Mouse (Mus musculus) retina, postnatal 7 days (tissue): ENCODE data around the gene Wwox.

ENCODE experiments used
- DNase-seq: peaks from one replicate; pipeline ENCODE4 v3.0.0-alpha.2; 2012; ENCODE audit warnings: low read depth, low spot score

The Wwox gene

DNA sequence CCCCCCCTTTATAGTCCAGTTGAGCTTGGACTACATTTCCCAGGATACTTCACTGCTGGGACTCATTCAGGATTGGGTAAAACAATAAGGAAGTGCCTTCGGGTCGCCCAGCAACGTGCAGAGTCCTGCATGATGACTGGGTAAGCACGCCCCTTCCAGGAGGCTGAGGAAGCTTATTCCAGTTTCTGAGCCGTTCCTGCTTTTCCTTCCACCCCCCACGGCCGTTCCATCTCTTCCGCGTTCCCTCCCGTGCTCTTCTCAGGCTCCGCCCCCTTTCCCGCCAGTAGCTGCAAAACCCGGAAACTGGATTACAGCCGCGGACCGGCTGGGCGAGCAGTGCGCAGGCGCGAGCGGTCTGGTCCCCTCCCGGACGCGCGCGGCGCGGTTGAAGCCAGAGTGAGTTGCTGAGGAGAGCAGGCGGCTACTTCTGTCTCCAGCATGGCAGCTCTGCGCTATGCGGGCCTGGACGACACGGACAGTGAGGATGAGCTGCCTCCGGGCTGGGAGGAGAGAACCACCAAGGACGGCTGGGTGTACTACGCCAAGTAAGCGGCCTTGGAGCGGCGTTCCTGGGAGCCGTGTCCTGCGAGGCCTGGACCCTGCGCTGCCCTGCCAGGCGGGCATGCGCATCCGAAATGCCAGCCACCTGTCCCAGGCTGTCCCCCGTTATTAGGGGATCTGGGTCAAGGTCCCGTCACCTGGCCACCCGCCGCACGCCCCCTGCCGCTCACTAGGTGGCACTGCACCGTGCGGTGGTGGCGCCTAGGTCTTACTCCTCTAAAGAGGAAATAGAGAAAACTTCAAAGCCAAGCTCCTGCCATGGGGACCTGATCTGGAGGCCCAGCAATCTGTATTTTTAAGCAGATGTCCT lies at the start of gene Wwox:
Gene Wwox, plus strand, starts transcription at position 322 of the 871 bp plus-strand sequence.
- DNase-seq: peak; percentile 99

DNA sequence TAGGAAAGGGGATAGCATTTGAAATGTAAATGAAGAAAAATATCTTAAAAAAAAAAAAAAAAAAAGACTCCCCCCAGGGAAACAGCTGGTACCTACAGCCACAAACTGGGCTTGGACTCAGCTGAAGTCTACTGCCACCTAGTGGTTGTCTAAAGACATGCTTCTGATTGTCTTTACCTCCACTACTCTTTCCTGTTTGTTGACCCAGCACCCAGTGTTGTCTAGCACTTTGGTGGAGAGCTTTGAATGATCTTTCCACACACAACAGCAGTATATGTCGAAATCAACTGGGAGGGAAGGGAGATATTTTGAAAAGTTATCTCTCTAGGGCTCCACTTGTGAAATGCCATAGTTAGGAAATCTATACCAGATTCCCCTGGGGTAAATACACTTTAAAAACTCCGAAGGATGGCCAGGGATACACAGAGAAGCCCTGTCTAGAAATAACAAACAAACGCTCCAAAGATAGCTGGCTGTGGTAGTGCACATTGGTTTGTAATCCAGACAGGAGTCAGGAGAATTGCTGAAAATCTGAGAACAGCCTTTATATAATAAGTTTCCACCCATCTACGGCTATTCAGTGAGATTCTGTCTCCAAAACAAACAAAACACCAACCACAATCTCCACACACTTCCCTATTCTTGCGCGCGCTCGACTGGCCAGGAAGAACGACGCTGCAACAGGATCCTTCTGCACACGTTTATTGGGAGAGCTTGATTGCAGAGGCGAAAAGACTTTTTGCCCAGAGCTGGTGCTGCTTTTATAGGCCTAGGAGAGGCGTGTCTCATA lies 48.8 kb upstream of the Wwox start:
- no peak for DNase-seq

DNA sequence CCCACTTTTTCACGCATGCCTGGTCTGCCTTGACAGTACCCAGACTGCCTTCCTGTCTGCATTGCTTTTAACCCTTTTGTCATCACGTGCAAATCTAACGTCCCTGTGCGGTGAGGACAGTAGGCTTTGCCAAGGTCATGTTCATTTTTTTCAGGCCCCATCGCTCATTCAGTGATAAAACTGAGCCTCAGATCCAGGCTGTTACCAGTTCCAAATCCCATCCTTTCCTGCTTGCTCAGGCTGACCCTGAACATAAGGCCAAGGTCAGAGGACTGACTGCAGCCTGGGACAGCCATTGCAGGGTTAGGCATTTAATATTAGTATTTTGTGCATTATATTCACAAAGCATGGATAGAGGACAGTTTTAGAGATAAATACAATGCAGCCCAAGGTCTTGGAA lies 41.1 kb upstream of the Wwox start:
- no peak for DNase-seq

DNA sequence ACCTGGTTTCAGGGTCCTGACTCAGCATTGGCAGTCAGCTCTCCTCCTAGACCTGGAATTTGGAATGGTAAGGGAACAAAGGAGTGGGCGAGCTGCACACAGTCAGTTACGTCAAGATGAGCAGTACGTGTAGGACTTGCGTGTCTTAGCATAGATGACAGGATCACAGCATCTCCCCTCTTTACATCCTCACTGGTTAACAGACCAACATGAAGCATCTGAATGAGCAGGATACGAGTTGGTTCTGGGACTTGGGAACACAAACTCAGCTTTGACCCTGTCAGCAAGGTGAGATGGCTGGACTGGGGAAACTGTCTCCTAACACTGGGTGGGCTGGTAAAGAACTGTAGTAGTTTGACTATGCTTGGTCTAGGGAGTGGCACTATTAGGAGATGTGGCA lies 40.2 kb upstream of the Wwox start:
- no peak for DNase-seq

DNA sequence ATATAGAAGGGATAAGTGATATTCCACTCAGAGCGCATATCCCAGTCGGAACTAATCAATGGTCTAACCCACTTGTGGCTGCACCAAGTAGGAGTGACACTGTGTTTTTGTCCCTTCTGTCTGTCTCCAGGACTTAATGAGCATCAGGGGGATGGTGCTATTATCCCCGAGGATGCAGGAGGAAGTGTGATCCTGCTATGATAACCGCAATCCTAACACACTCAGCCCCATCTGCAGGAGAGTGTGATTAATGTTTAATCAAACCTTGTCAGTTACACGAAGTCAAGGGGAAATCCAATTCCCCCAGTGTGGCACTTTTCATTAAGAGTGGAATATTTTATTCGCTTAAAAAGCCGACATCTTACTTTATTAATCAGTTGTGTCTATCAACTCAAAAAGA lies 37.8 kb upstream of the Wwox start:
- DNase-seq: no peak

DNA sequence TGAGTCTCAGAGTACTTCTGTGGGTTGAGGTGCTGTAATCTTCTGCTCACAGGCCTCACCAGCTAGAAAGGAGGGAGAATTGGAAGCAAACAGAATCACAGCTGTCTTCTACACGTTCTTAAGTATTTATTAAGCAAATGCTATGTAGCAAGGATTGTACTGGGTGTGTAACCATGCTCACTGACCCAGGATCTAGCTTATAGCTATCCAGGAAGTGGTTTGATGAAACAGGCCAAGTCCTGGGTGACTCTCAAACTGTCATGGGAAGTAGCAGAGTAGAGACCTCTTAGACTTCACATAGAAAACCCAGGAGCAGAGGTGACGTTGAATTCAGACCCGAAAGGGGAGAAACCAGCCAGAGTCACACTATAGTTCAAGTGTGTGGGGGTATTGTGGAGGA lies 28.0 kb upstream of the Wwox start:
- no peak for DNase-seq

DNA sequence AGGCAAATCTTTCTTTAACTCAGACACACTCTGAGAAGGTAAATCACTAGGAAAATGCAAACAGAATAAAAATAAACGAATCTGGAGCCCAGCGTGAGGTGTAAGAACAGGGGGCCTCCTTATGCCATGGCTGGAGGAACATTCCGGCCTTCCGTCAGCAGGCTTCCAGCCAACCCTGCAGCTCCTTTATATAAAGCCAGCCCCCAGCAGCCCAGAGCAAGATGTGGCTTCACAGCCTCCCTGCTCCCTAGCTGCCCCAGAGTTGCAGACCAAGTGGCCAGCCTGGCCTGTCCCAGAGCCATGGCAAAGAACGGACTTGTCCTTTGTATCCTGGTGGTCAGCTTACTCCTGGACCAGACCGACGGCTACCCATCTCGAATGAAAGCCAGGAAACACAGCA lies 21.7 kb upstream of the Wwox start, which contains the start of gene Clec3a:
Gene Clec3a, plus strand, starts transcription at position 301 of the 400 bp plus-strand sequence.
- DNase-seq: no peak

DNA sequence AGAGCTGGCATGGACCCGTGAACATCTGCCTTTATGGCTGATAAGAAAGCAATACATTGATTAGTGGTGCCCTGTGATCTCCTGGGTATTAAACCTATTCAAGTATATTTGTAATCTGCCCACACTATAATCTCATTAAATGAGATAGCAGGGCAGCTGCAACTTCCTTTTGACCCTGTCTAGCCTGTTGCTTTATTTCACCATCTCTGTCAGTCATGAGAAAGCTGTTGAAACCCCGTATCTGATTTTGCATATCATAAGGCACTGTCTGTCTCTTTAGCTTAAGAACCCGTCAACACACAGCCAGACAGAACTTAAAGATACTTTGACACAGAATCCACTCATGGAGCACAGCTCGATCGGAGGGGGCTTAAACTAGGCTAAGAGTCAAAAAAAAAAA lies 21.0 kb upstream of the Wwox start:
- DNase-seq: no peak

DNA sequence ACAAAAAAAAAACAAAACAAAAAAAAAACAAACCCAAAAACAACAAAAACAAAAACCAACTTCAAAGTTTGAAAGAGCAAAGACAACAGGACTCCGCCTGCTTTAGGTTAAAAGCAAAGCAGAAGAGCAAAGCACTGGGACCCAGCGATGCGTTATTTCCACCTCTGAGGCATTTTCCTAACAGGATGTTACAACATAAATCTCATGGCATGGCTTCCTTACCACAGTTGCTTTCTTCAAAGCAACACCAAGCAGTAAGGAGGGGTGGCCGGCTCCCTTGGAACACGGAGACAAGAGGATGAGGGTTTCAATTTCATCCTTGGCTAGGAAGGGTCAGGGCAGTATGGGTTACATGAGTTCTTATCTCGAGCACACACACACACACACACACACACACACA lies 20.6 kb upstream of the Wwox start:
- DNase-seq: no peak

DNA sequence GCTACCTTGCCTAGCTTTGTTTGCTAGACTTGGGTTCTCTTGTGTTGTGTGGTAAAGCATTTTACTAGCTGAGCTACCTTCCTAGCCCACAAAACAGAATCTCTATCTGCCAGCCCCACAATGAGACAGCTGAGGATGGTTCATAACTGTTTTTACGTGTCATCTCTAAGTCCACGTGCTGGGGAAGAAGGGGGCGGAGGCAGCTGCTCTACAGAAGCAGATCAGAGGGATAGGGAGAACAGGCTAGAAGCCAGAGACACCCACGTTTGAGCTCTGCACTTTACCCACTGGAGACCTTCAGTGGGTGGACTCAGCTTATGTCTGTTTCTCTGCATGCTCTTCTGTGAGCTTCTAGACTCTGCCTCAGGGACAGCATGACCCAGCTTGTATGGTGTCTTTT lies 17.9 kb upstream of the Wwox start:
- DNase-seq: no peak

DNA sequence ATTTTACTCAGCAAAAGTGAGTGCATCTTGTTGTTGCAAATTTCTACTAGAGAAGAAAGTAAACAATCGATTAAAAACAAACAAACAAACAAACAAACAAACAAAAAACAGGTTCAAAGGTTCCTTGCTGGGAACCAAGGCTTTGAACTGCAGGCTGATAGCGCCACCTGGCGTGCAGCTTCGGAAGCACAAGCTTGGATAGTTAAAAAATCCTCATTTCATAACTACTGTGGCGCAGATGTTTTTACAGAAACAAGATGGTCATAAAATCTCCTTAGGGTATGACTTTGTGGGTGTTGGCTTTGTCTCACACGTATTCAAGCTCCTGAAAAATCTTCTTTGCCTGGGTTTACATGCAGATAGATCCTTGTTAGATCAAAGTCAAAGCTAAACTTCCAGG lies 1.2 kb upstream of the Wwox start:
- DNase-seq: peak; percentile 54

DNA sequence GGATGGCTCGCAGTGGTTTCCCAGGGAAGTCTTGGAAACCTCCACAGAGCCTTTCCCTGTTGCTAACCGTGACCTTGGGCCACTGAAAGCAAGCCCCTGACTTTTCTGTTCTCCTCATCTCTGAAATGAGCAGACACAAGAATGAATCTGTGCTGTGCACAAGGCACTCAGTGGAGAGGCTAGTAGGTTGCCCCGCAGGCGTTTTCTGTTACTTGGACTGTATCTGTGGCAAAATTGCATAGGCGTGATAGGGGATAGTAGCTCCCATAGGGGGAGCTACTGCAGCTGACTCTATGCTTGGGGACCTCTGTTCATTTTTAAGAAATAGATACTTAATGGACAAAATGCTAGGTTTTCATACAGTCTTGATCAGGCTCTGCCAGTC lies 742 bp downstream of the Wwox start:
- no peak for DNase-seq

DNA sequence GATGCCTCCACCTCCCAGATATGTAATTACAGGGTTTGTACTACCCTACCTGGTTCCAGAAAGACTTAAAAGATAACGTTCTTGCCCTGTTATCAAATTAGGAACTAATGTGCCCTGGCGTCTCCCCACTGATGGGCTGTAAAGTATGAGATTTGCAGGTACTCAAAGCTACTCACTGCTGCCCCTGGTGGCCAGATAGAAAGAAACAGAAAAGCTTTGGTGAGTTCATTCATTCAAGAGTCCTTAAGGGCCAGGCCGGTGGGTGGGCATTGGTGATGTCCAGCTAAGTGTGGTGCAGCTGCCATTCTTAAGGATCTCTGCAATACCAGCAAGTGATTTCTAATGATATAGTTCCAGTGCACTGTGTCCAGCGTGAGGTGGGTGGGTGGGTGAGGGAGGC lies 2.2 kb downstream of the Wwox start:
- DNase-seq: peak; percentile 41

DNA sequence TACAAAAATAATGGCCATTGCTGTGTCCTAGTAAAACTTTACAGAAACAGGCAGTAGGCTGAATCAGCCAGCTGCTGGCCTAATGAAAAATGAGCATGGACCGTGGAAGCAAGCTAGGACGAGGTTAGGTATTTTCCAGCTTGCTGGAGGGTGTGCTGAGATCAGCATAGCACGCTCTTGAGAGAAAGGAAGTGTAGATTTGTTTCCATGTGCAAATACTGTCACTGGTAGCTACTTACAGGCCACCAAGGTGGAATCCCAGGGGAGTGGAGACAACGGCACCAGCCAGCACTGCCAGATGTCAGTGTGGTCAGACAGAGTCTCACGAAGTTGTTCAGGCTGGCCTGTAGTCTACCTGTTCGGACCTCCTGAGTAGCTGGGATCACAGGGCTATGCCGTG lies 7.4 kb downstream of the Wwox start:
- no peak for DNase-seq

DNA sequence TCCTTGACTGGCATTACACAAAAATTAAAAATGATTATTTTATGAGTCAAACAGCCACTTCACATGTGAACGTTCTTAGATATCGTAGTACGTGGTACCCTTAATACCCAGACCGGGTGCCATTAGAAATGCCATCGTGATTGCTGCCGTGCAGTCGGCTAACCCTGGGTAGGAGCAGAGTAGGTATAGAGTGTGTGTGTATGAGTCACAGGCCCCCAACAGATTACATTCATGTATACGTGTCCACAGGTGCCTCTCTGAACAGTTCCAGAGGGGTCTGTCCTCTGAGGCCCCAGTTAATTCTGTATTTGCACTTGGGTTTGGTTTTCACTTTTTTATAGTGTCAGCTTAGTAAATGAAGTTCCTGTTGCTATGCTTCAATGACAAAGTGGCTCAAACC lies 12.8 kb downstream of the Wwox start:
- no peak for DNase-seq

DNA sequence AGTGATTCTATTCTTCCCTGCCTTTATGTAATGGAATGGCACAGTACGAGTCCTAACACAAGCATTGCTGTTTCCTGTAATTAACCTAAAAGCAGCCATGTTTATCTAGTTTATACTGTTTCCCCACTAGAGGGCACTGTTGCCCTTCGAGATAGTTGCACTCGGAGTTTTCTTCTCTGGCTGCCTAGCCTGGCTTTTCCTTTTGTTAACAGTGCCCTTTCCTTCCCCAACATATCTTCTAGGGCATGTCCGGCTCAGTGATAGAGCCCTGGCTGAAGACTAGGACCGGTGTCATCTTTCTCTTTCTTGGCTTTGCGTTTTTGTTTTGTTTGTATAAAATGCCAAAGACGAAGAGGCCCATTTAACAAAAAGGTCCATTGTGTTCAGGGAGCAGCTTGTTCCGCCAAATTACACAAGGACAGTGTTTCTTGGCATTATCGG lies 13.3 kb downstream of the Wwox start:
- DNase-seq: peak; percentile 74

DNA sequence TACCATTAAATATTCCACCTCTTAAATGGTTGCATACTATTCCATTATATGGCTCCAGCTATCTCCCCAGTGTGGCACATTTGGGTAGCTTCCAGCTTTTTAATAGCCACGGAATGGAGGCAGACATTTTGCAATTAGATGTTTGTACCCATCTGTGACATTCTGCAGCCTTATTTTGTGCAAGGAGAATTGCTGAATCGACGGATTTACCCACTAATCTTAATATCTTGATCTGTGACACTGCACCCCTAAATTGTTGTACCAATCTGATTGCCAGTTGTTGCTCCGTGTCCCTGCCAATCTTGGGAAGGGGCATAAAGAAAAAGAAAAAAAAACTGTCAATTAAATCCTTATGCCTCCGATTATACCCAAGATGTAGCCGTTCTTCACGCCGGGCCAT lies 15.8 kb downstream of the Wwox start:
- DNase-seq: no peak

DNA sequence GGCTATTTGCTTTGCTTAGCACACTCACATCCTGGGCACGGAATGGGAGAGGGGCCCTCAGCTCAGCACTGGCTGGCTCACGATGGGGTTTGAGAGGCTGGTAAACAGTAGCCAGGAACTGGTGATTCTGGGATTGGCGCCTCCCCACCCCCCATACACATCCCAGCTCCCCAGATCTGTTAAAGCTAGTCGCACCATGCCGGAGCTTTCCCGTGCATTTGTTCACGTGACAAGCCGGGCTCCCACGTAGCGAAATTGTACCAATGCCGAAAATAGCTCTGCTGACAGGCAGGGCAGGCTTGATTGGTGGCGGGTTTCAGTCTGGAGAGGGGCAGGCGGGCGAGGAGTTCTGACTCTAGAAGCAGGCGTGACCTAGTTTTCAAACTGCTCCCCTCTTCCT lies 16.5 kb downstream of the Wwox start:
- DNase-seq: no peak

DNA sequence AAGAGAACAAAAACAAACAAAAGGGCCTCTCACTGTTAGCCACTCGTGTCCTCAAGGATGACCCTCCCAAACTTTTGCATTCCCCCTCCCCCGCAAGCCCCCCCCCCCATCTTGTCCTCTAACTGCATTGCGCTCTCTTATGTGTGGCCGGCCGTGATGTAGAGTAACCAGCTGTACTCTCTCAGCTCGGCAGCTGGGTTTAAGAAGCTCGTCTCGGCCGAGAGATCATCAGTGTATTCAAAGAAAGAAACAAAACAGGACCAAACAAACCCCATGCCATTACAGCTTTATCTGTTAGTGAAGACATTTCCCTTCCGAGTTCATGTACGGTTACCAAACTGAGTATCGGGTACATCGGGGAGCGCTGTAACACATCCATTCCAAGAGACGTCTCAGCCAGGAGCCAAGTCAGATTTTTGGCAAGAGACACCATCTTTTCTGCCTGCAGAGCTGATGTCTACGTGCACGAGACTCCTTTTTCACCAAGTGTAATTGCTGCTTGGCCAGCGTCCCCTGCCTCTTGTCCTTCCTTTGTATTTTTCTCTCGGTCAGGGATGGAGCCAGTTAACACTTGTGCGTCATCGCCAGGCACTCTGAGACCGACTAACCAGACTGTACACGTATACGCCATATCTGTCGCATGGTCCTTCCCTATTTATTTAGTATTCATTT lies 18.8 kb downstream of the Wwox start:
- DNase-seq: no peak

DNA sequence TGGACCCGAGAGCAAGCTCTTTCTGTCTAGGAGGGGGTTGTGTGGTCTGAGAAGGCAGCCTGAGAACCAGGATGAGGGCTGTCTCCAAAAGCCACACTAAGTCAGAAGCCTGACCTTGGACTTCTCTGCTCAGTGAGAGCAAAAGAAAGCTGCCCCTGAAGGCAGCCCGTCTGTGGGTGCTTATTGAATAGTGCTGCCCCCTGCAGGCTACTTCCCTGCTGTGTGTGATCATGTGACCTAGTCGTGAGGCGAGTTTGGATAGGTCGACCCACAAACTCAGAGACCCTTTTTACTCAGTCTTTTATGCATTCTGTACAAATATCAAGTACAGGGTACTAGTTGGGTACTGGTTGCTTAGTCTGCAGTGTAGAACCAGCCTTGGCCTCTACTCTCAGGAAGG lies 21.1 kb downstream of the Wwox start:
- no peak for DNase-seq

DNA sequence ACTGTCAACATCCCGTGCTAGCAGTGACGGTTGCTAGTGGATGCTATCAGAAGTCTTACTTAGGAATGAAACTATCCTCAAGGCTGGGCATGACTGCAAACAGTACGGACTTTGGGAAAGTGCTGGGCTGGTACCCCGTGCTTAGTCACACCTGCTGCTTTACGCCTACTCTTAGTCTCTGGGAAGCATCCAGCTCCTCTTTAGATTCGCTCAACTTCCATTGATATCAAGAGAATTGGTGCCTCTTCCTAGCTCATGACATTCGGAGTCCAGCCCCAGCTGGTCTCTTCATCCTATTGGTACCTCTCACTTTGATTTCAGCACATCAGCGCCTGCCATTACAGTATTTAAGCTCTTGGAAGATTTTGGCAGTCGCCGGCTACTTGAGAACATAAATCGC lies 23.1 kb downstream of the Wwox start:
- no peak for DNase-seq

DNA sequence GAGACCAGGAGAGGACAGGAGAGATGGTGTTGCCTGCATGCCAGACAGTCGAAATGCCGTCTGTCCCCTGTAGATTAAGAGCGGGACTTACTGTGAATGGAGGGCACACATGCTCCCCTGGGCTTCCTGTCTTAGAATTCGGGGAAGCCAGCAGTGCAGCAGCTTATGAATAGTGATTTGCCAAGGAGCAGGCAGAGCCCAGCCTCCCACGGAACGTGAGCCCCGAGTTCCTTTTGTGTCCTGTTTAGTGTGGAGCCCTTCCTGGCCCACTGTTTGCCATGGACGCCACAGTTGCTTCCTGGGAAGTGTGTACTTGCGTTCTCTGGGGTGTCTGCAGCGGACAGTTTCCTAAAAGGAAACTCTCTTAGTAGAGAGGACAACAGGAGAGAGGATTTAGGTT lies 23.9 kb downstream of the Wwox start:
- DNase-seq: no peak
